Mouse (Mus musculus) stomach, postnatal 0 days (tissue): ENCODE measurements at regions not wholly inside any gene's neighbourhood (a gene's known extent, or its start where the extent isn't known, plus 50 kb on each side); places are given as distances from the start of the nearest gene placed in this dataset.

ENCODE experiments used
- ATAC-seq: fragments of 200-750 bp; cut with Nextera tagmentation; 2 replicates; pipeline ENCODE4 v1.8.0; 2017; ENCODE audit not compliant: low FRiP score, low TSS enrichment
- DNase-seq: peaks from one replicate; pipeline ENCODE4 v3.0.0-alpha.2; 2016; ENCODE audit warnings: low spot score
- H3K27ac ChIP-seq: fragments of 300-500 bp; sonication (generic); replicated peaks from 2 replicates; pipeline ENCODE4 v1.5.1; 2014; ENCODE audit warnings: mild to moderate bottlenecking, control low read depth
- H3K27me3 ChIP-seq: fragments of 300-500 bp; sonication (generic); 2 replicates; pipeline ENCODE4 v1.6.1; 2014; ENCODE audit warnings: low read length; ENCODE audit not compliant: control insufficient read depth, insufficient read depth
- H3K36me3 ChIP-seq: fragments of 300-500 bp; sonication (generic); 2 replicates; pipeline ENCODE4 v1.6.1; 2014; ENCODE audit warnings: low read length, mixed read lengths; ENCODE audit not compliant: control insufficient read depth, insufficient read depth
- H3K4me1 ChIP-seq: fragments of 300-500 bp; sonication (generic); replicated peaks from 2 replicates; pipeline ENCODE4 v1.6.1; 2014; ENCODE audit warnings: antibody characterized with exemption; ENCODE audit not compliant: control insufficient read depth, insufficient read depth
- H3K4me2 ChIP-seq: fragments of 300-500 bp; sonication (generic); replicated peaks from 2 replicates; pipeline ENCODE4 v1.6.1; 2014; ENCODE audit warnings: low read depth, mild to moderate bottlenecking, control low read depth, moderate library complexity
- H3K4me3 ChIP-seq: fragments of 300-500 bp; sonication (generic); 2 replicates; pipeline ENCODE4 v1.5.1; 2014; ENCODE audit warnings: low read depth, low read length, control low read depth
- H3K9ac ChIP-seq: fragments of 300-500 bp; sonication (generic); 2 replicates; pipeline ENCODE4 v1.6.1; 2014; ENCODE audit warnings: mild to moderate bottlenecking, low read length, control low read depth, mixed read lengths
- H3K9me3 ChIP-seq: fragments of 300-500 bp; sonication (generic); 2 replicates; pipeline ENCODE4 v1.6.1; 2016; ENCODE audit warnings: low read length; ENCODE audit not compliant: control insufficient read depth
- CTCF ChIP-seq: IDR thresholded peaks from 2 replicates; pipeline ENCODE4 v1.5.1; 2016; ENCODE audit warnings: antibody characterized with exemption, low read depth, mild to moderate bottlenecking, moderate library complexity
- EP300 ChIP-seq: optimal IDR thresholded peaks from 2 replicates; pipeline ENCODE3; 2016; ENCODE audit warnings: antibody characterized with exemption
- WGBS: fragments of 180-500 bp; shearing (Covaris S2); extraction: QIAGEN DNeasy Blood & Tissue Kit; methylation state at CpG from one replicate; pipeline ENCODE4 v1.1.7; 2014; 5-methylcytosine and 5-hydroxymethylcytosine counted together

DNA sequence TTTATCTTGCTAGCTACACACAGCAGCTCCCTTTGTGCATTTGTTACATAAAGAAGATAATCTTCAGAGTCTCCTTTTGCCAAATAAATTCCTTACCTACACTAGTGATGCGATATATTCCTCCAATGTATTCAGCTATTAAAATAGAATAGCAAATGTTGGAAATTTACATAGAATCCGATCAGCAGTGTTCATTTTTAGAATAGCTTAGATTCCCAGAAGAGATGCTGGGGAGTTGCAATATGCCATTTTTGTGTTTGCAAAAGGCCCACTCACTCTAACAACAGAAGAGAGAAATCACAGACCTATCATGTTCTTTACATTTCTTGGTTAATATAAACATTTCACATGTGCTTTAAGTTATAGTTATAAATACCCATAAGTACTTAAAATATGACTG, 454.2 kb downstream of the Kcnj3 start:
- H3K36me3 ChIP-seq = no peaks in the 10 kb centered on the region
- H3K27me3 ChIP-seq = no peaks in the 10 kb centered on the region
- WGBS = 61% methylated on average over 2 of the region's 2 CpGs
- H3K4me1 ChIP-seq = no peaks in the 10 kb centered on the region
- H3K9ac ChIP-seq = no peak overlapping the region
- no peaks in the 10 kb centered on the region for H3K9me3 ChIP-seq
- ATAC-seq = no peak
- H3K4me3 ChIP-seq = no peak overlapping the region
- no peak overlapping the region for H3K27ac ChIP-seq
- TF ChIP-seq EP300 (no peak), CTCF (no peak)
- DNase-seq = no peak
- no peak overlapping the region for H3K4me2 ChIP-seq

DNA sequence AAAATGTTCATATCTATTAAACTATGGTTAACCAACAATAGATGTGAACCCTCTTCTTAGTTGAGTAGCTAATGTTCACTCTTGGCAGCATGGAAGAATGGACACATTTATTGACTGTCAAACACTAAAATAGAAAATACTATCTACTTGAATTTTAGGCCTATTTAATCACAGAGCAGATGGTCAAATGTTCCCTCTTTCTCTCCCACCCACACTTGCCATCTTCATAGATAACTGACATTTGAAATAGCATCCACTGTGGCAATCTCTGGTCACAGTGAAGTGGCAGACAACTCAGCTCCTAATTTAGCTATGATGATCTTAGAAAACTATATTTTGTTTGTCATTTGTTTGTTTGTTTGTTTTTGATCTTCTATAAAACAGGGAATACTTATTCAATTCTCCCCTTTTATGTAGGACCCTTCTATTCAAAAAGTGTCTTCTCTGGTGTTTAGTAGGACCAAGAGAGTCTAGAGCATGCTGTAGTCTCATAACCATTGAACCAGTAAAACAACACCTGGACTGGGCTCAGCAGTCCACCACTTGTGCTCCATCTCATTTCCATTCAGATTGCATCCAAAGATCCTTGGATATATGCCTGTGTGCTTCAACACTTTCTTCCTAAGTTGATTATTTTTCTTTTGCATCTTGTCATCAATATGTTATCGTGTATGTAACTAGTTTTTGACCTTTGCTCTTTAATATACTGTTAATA, 457.2 kb downstream of the Kcnj3 start:
- no peak overlapping the region for H3K27ac ChIP-seq
- H3K9me3 ChIP-seq = no peaks in the 10 kb centered on the region
- H3K4me1 ChIP-seq = no peaks in the 10 kb centered on the region
- DNase-seq = no peak
- H3K27me3 ChIP-seq = no peaks in the 10 kb centered on the region
- no peak for ATAC-seq
- H3K4me3 ChIP-seq = no peak overlapping the region
- no peak overlapping the region for H3K4me2 ChIP-seq
- no peak for TF ChIP-seq EP300
- H3K36me3 ChIP-seq = no peaks in the 10 kb centered on the region
- 46% methylated on average over 1 of the region's 1 CpGs for WGBS
- no peak overlapping the region for H3K9ac ChIP-seq

DNA sequence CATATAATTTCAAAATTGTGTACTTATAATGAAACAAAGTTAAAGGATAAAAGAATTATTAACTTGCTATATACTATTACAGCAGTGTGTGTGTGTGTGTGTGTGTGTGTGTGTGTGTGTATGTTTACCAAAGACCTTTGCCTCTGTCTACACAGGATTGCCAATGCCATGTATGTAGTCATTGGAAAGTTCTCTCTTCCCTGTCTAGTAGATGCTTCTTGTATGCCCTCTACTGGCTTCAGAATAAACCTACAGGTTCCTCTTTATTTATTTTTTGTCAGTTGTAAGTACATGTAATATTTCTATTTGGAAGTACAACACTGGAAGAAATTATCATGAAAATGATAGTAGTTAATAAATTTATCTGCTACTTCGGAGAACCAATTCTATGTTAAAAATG, 484.5 kb downstream of the Kcnj3 start:
- Histone ChIP-seq H3K4me1 (no peaks in the 10 kb centered on the region), H3K9ac (no peak overlapping the region), H3K36me3 (no peaks in the 10 kb centered on the region), H3K4me2 (no peak overlapping the region), H3K4me3 (no peak overlapping the region), H3K27ac (no peak overlapping the region), H3K9me3 (no peaks in the 10 kb centered on the region), H3K27me3 (no peaks in the 10 kb centered on the region)
- DNase-seq = no peak
- no peak for ATAC-seq
- TF ChIP-seq CTCF = peak; percentile 57
- no peak for TF ChIP-seq EP300
- WGBS = 74% methylated on average over 1 of the region's 1 CpGs
